Mouse (Mus musculus): Measurements from ENCODE around the gene F11. TPM values are rescaled to one million over a fixed set of nuclear protein-coding genes. Genes with fewer than 3 reads are reported as not detected.

Gene F11
- total RNA-seq, 2 experiments from 2014 or later: not detected

- peak; percentile 17 for DNase-seq
- intact Hi-C loops (cut with DNase I): no loop called here
- no peak for TF ChIP-seq CTCF (IDR thresholded peaks at IDR 0.05)
- Histone ChIP-seq H3K4me3 (no peak overlapping the region), H3K27ac (no peak overlapping the region)
These were observed 6.0 kb upstream of the F11 start for GRCm38 (mm10) chr8:45267611-45268391.

GRCm38 (mm10) chr8:45266993-45267392 lies 5.2 kb upstream of the F11 start:
- Histone ChIP-seq H3K4me3 (no peak overlapping the region), H3K27ac (no peak overlapping the region)
- DNase-seq: no peak
- no peak for TF ChIP-seq CTCF (IDR thresholded peaks at IDR 0.05)
- intact Hi-C loops (cut with DNase I): no loop called here

GRCm38 (mm10) chr8:45264918-45265317 lies 3.1 kb upstream of the F11 start:
- no peak for DNase-seq
- H3K4me3 ChIP-seq: no peak overlapping the region
- TF ChIP-seq CTCF (IDR thresholded peaks at IDR 0.05): no peak
- intact Hi-C loops (cut with DNase I): no loop called here
- H3K27ac ChIP-seq: no peak overlapping the region

- Histone ChIP-seq H3K27ac (no peak overlapping the region), H3K4me3 (no peak overlapping the region)
- no peak for DNase-seq
- intact Hi-C loops (cut with DNase I): no loop called here
- no peak for TF ChIP-seq CTCF (IDR thresholded peaks at IDR 0.05)
These were observed 1.0 kb upstream of the F11 start for GRCm38 (mm10) chr8:45262851-45263250.

- Histone ChIP-seq H3K27ac (no peak overlapping the region), H3K4me3 (no peak overlapping the region)
- no peak for TF ChIP-seq CTCF (IDR thresholded peaks at IDR 0.05)
- no peak for DNase-seq
- intact Hi-C loops (cut with DNase I): no loop called here
These were observed 3.4 kb downstream of the F11 start for GRCm38 (mm10) chr8:45258421-45258820.

- no peak for TF ChIP-seq CTCF (IDR thresholded peaks at IDR 0.05)
- H3K4me3 ChIP-seq: no peak overlapping the region
- no peak for DNase-seq
- H3K27ac ChIP-seq: no peak overlapping the region
- intact Hi-C loops (cut with DNase I): no loop called here
These were observed 6.8 kb downstream of the F11 start for GRCm38 (mm10) chr8:45255040-45255439.

GRCm38 (mm10) chr8:45254194-45254842 lies 7.5 kb downstream of the F11 start:
- H3K27ac ChIP-seq: no peak overlapping the region
- no peak overlapping the region for H3K4me3 ChIP-seq
- no peak for TF ChIP-seq CTCF (IDR thresholded peaks at IDR 0.05)
- no peak for DNase-seq
- intact Hi-C loops (cut with DNase I): no loop called here

GRCm38 (mm10) chr8:45253586-45253985 lies 8.2 kb downstream of the F11 start:
- no peak for TF ChIP-seq CTCF (IDR thresholded peaks at IDR 0.05)
- Histone ChIP-seq H3K27ac (no peak overlapping the region), H3K4me3 (no peak overlapping the region)
- intact Hi-C loops (cut with DNase I): no loop called here
- no peak for DNase-seq

- Histone ChIP-seq H3K4me3 (no peak overlapping the region), H3K27ac (no peak overlapping the region)
- intact Hi-C loops (cut with DNase I): no loop called here
- TF ChIP-seq CTCF (IDR thresholded peaks at IDR 0.05): no peak
- no peak for DNase-seq
These were observed 8.7 kb downstream of the F11 start for GRCm38 (mm10) chr8:45253111-45253510.

- no peak overlapping the region for H3K4me3 ChIP-seq
- no peak for DNase-seq
- no peak overlapping the region for H3K27ac ChIP-seq
- intact Hi-C loops (cut with DNase I): no loop called here
- no peak for TF ChIP-seq CTCF (IDR thresholded peaks at IDR 0.05)
These were observed 15.5 kb downstream of the F11 start for GRCm38 (mm10) chr8:45246307-45246706.

- no peak for DNase-seq
- Histone ChIP-seq H3K4me3 (no peak overlapping the region), H3K27ac (no peak overlapping the region)
- no peak for TF ChIP-seq CTCF (IDR thresholded peaks at IDR 0.05)
- intact Hi-C loops (cut with DNase I): loop anchor here (5.0 kb wide), 1 partner anchor 187 kb away; no protein-coding TSS in a partner anchor
These were observed 22.5 kb downstream of the F11 start for GRCm38 (mm10) chr8:45239363-45239762.

- Histone ChIP-seq H3K4me3 (no peak overlapping the region), H3K27ac (no peak overlapping the region)
- peak; percentile 15 for DNase-seq
- peak; percentile 72 for TF ChIP-seq CTCF (IDR thresholded peaks at IDR 0.05)
- intact Hi-C loops (cut with DNase I): loop anchor here (5.0 kb wide), 1 partner anchor 186 kb away; no protein-coding TSS in a partner anchor
These were observed 23.5 kb downstream of the F11 start for GRCm38 (mm10) chr8:45238282-45238681.

- DNase-seq: peak; percentile 37
- intact Hi-C loops (cut with DNase I): loop anchor here (1.0 to 5.0 kb wide), 2 partner anchors 168 to 184 kb away; no protein-coding TSS in a partner anchor
- peak; percentile 75 for TF ChIP-seq CTCF (IDR thresholded peaks at IDR 0.05)
- Histone ChIP-seq H3K27ac (no peak overlapping the region), H3K4me3 (peak overlapping the region; percentile 33; the same call in 1 of the 2 replicates)
These were observed 25.5 kb downstream of the F11 start for GRCm38 (mm10) chr8:45236164-45236912.
